Mouse (Mus musculus) common myeloid progenitor, adult 5-6 weeks (primary cell): ENCODE measurements around the gene Plekhh2. TPM values are rescaled to one million over a fixed set of nuclear protein-coding genes. Genes with fewer than 3 reads are reported as not detected.
"Not testable (repeated sequence)": the region's sequence is repeated elsewhere in the genome, so short reads cannot be mapped to it uniquely, and the experiment has no call there.

Source experiments
- ATAC-seq: replicated peaks from 2 replicates; pipeline ENCODE4 v1.8.0; 2016; ENCODE audit warnings: low read depth, mild to moderate bottlenecking, moderate TSS enrichment, inconsistent platforms; ENCODE audit not compliant: poor library complexity, severe bottlenecking
- total RNA-seq: library from RNA; stranded (forward); fragments of 200-1000, 187-1606 nt; gene quantifications from 2 replicates; pipeline ENCODE4 v1.2.3, GENCODE M21; 2017

The Plekhh2 gene
- total RNA-seq, 1 experiment from 2014 or later = not detected

DNA sequence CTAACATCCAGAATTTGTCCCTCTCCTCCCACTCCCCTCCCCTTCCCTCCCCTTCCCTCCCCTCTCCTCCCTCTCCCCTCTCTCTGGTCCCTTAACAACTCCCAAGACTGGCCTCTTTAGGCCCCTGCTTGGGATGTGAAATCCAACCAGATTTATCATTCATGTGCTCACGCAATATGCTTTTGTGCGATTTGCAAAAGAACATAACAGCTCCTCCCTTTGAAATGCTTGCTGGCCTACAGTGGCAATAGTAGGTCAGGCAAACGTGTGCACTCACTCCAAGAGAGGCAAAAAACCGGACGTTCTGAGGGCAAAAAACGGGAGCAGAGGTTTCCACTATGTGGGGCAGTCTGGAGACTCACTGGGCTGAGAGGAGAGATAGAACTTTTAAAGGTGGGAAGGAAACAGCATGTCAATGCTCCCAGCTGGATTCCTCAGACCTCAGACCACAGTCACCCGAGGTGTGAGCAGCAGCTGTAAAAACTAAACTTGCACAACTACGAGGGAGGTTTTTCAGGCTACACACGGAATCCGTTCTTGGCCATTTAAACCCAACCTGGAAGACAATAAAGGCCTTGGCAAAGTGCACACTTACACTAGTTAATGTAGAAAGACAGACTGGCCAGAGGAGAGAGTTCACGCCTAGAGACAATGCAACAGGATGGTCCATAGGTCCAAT is 595 bp upstream of the Plekhh2 start:
- no peak for ATAC-seq

- ATAC-seq = no peak
Measured at GRCm38 (mm10) chr17:84512516-84513085, 906 bp downstream of the Plekhh2 start.

DNA sequence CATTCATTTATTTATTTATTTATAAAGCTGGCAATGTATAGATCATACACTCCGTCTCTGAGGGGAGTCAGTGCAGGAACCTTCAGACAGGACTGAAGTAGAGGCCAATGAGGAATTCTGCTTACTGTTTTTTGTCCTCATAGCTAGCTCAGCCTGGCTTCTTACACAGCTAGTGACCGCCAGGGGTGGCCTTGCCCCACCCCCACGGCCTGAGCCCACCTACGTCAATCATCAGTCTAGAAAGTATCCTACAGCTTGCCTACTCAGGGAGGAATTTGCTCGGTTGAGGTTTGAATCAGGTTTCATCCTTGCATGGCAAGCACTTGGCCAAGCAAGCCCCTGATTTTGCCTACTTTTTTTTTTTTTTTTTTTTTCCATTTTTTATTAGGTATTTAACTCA is 4.2 kb downstream of the Plekhh2 start:
- no peak for ATAC-seq

DNA sequence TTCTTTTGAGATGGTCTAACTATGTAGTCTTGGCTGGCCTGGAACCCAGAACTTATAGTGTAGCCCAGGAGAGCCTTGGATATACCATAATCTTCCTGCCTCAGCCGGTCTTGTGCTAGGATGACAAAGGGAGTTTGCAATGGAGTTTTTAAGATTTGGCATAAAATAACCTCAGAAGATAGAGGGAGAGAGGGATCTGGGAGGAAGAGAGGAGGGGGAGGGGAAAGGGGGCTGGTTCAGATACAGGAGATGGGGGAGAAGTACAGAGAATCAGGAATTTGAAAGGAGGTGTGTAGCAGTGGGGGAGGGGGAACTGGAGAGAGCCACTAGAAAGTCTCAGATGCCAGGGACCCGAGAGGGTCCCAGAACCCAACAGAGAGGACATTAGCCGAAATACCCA is 7.7 kb downstream of the Plekhh2 start:
- ATAC-seq = no peak

- no peak for ATAC-seq
Measured at GRCm38 (mm10) chr17:84520057-84520456, 8.4 kb downstream of the Plekhh2 start.

- no peak for ATAC-seq
Measured at GRCm38 (mm10) chr17:84529356-84529755, 17.7 kb downstream of the Plekhh2 start.

DNA sequence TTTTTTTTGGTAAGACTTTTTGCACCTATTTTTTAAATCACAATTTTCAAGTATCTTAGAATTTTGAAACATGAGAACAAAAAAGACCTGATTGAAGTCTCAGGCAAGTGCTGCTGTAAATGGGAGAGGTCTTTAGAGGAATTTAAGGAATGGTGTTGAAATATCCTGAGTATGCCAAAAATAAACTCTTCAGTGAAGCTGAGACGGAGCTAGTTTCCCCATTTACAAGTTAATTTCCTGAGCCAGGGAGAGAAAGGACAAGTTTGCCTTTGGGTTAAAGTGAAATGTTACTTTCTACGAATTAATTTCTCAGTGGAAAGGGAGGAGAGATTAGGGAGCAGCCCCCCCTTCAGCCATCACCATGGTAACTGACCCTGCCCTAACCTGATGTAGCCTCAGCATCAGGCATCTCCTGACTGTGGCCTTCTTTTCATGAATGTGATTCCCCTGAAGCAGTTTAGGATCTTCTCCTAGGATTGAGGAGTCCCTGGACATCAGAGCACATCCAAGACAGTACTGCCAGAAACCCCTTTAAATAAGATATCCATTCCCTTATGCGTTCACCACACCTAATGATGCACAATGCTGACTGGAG is 18.6 kb downstream of the Plekhh2 start:
- no peak for ATAC-seq

DNA sequence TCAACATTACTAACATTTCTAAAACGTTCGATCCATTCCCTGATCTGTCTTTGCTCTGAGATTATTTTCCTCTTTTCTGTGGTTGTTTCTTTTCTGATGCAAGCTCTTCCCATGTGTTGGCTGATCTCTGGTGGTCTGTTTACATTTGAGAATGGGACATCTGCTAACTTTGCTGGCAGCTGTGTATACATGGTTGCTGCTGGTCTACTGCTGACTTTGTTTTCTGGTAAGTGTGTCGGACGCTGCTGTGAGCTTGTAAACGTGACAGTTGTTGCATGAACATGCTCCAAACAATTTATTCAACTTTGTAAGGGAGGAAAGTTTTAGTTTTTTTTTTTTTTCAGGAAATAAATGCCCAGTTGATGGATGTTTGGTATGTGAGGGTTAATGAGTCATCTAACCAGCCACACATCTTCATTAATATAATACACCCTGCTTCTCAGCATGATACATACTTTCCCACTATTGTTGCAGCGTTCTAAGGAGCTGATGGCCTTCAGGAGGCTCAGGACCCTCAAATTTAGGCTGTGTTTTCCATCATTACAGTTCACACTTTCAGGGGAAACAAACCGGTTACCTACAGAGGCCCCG is 21.3 kb downstream of the Plekhh2 start:
- no peak for ATAC-seq

DNA sequence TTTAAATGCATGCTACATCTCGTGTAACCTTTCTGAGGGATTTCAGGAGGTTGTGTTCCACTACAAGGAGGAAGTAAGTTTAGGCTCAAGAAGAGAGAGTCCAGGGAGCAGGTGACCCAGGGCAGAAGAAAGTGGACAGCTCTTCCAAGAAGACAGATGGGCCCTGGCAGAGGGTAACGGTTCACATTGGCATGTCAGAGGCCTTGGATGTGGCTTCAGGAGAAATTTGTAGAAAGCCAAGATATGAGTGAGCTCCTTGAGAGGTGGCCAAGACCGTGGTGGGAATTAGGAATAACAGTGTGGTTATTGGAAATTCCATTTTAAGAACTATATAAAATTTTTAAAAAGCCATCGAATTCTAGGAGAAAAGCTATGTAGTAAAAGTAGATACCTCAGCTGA is 22.1 kb downstream of the Plekhh2 start:
- no peak for ATAC-seq

DNA sequence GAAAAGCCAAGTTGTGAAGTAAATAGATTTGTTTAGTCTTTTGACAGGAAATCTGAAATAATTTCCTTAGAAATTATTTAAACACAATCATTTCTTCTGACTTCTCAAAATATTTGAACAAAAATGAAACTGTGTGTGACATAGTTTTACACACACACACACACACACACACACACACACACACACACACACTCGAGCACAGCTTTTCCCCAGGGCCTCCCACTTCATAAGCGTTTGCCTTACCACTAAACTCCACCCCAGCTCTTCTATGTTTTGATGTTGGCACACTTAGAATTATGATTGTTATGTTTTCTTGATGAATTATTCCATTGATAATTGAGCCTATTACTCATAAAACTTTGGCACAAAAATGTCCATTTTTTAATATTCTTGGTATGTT is 22.9 kb downstream of the Plekhh2 start:
- ATAC-seq = no peak

- ATAC-seq = no peak
Measured at GRCm38 (mm10) chr17:84535226-84535625, 23.5 kb downstream of the Plekhh2 start.

DNA sequence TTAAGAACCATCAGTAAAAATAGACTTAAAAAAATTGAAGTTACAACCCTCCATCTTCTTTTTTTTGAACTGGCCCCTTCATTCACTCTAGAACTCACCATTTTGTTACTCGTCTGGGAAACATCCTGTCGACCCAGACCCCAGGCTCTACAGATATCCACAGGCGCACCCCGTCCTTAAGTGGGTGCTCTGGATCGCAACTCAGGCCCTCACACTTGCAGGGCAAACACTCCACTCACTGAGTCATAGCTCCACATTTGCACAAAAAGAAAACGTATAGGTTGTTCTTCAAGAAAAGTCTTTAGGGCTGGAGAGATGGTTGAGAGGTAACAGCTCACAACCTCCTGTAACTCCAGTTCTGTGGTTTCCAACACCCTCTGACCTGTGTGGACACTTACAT is 25.6 kb downstream of the Plekhh2 start:
- no peak for ATAC-seq

- ATAC-seq = no peak
Measured at GRCm38 (mm10) chr17:84537966-84538365, 26.3 kb downstream of the Plekhh2 start.

GRCm38 (mm10) chr17:84540603-84541002 is 28.9 kb downstream of the Plekhh2 start:
- ATAC-seq = peak; percentile 73

GRCm38 (mm10) chr17:84550902-84551877 is 39.5 kb downstream of the Plekhh2 start:
- ATAC-seq = no peak

DNA sequence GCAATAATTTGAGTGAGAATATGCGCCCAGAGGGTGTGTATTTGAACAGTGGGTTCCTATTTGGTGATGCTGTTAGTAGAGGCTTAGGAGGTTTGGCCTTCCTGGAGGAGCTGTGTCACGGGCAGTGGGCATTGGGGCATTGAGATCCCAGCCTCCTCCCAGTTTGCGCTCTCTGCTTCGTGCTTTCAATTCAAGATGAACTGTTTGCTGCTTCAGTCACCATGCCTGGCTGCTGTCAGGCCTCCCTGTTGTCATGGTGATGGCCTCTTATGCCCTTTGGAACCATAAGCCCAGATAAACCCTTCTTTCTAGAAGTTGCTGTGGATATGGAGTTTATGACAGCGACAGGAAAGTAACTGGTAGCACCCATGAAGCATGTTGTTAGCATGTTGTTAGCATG is 40.5 kb downstream of the Plekhh2 start:
- ATAC-seq = no peak

DNA sequence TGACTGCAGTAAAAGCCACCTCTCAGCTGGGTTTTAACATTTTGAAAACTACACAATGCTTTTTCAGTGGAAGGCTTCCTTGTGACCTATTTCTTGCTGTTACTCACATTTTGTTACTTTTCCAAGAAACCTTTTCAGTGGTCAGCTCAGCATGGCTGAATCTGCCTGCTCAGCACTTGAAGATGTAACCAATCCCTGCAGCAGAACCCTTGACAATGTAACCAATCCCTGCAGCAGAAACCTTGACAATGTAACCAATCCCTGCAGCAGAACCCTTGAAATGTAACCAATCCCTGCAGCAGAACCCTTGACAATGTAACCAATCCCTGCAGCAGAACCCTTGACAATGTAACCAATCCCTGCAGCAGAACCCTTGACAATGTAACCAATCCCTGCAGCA is 52.6 kb downstream of the Plekhh2 start:
- not testable (repeated sequence) for ATAC-seq

DNA sequence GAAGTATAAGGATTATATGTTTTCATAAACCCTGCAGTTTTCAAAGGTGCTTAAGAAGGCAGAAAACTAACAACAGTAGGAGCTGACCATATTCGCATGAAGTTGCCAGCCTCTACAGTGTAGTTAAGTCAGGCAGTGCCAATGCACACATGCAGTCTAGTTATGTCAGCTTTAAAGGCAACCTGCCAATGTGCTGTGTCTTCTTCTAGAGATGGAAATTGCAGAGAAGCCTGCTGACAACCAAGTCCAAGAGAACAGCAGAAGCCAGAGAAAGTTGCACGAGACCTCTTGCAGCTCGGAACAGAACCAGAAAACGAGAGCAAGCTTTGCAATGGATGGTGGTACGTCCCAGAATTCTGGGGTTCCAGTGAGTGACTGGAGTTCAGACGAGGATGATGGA is 54.1 kb downstream of the Plekhh2 start:
- no peak for ATAC-seq

- peak; percentile 65; the same call in 1 of the 2 replicates for ATAC-seq
Measured at GRCm38 (mm10) chr17:84566773-84567555, 55.3 kb downstream of the Plekhh2 start.
